Mouse (Mus musculus): ENCODE measurements at regions not wholly inside any gene's neighbourhood (a gene's known extent, or its start where the extent isn't known, plus 50 kb on each side); places are given as distances from the start of the nearest gene placed in this dataset.

GRCm38 (mm10) chr1:75997222-75997621 lies 451.2 kb downstream of the Slc4a3 start:
- TF ChIP-seq EP300 (IDR thresholded peaks at IDR 0.05; ENCODE audit: insufficient read depth, low read depth, low read length) (no peak), POLR2A (IDR thresholded peaks at IDR 0.05; ENCODE audit: insufficient read depth, low read length) (no peak)
